ENCODE assay signal across 8 mouse cellular contexts in genomic region chrX:151016938-151017877, GRCm38 (mm10). TPM values are rescaled to one million over a fixed set of nuclear protein-coding genes. Genes with fewer than 3 reads are reported as not detected.
DNase-seq lines count a peak whose midpoint lies in the region; ATAC-seq lines count a peak whose summit lies in the region.

Gnl3l (minus strand) TSS chrX:151017322.

- DNase-seq in adipocyte (ENCODE audit: low spot score), result peak; percentile 92
- DNase-seq in embryo, embryonic 10 days (ENCODE audit: low spot score), result peak; percentile 92
- peak; percentile 85 for DNase-seq in gastrocnemius, postnatal 10 days
- peak; percentile 94 for DNase-seq in induced T-regulatory cell, adult 2 months (ENCODE audit: low read depth)
- DNase-seq in left cerebral cortex, adult 9 months (ENCODE audit: low spot score in 2 of 2), result peak; percentile 75 to 87
- peak; percentile 81 for DNase-seq in right cerebral cortex, postnatal 14 days
- peak; percentile 77 to 85 for DNase-seq in urinary bladder, postnatal 36 days (ENCODE audit: low spot score in 2 of 2)

- peak; percentile 95 for ATAC-seq in megakaryocyte progenitor cell, adult 5-6 weeks (replicated peaks; ENCODE audit: poor library complexity)

RNA-seq across cellular contexts. Expression of gene Gnl3l, which starts in this region (rescaled TPM):
- 10 to 100 TPM; 34.3 to 36.0 TPM for total RNA-seq in gastrocnemius, postnatal 10 days (2021)
- 29.2 and 36.1 TPM in 2 replicates for total RNA-seq in megakaryocyte progenitor cell, adult 5-6 weeks (2015)
- total RNA-seq in megakaryocyte progenitor cell, adult 5-6 weeks (2017), result 42.4 and 51.0 TPM in 2 replicates

Comparison
In these comparisons a context has a peak if more than half of its experiments do, and no peak if none do; other contexts are left out.
1. Peak in every context shown above with its lines: DNase-seq and ATAC-seq.